Mouse (Mus musculus) kidney, adult 2 months (tissue): ENCODE data around the gene Txnrd3.

Experiments used
- CTCF ChIP-seq: fragments of 200-500 bp; conservative IDR thresholded peaks from 2 replicates; pipeline ENCODE4 v1.5.1; 2011; ENCODE audit warnings: low read depth, mild to moderate bottlenecking, control low read depth, low read length, moderate library complexity, mixed read lengths; ENCODE audit not compliant: insufficient read depth, insufficient read length
- POLR2A ChIP-seq: fragments of 200-500 bp; IDR thresholded peaks from one replicate; pipeline ENCODE4 v1.6.1; 2011; ENCODE audit warnings: low read depth, low read length, control low read depth

DNA sequence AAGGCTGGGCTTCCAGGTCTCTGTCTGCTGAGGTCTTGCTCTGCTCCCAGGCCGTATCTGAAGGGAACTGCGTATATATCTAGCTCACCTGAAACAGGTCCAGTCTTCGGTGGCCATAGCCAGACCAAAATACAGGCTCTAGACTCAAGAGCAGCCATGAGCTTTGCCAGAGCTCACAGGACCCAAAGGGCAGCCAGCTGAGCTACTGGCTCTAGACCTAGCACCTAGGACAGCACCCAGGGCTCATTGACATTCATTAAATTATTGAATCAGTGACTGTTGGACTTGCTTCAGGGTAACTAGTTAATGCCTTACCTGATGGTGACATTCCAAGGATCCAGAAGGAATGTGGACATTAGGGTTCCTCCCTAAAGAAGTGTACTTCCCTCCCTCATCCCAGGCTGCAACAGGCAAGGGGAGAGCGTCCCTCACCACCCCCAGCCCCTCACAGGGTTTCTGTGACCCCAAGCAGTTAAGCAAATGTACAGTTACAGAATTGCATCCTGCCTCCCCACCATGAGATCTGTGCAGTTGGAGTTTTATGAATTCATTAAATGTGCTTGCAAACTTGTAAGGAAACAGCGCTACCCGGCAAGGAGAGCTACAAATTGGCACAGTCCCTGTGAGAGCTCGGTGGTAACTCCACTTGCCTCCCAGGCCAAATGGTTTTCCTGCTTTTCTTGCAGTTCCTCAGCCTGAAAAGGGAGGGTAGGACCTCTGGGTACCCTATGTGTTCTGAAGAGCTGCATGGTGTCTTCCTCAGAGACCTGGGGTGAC is 29.0 kb upstream of the Txnrd3 start:
- TF ChIP-seq CTCF: no peak
- no peak for TF ChIP-seq POLR2A
